9 mouse cellular contexts compared by ENCODE assay signal in genomic region chr15:78720094-78720493, GRCm38 (mm10). TPM values are rescaled to one million over a fixed set of nuclear protein-coding genes. Genes with fewer than 3 reads are reported as not detected.
DNase-seq lines count a peak whose midpoint lies in the region; ATAC-seq lines count a peak whose summit lies in the region.
"Had no signal": no experiment of that assay in that cellular context is flagged by ENCODE, and none has a peak within 500 bp of the region (broad histone marks: within the 10 kb centered on the region; RNA-seq: fewer than 3 reads in every experiment).

No protein-coding gene starts in this region.

- H3K27ac ChIP-seq in kidney, embryonic 14.5 days (ENCODE audit: low read depth, low read length), result no peak overlapping the region
- H3K27ac ChIP-seq in embryonic facial prominence, embryonic 11.5 days (replicated peaks; ENCODE audit: low read depth, low read length), result no peak overlapping the region
- H3K27ac ChIP-seq in limb, embryonic 11.5 days (replicated peaks; ENCODE audit: low read depth, low read length), result no peak overlapping the region
- H3K27ac ChIP-seq: lung, embryonic 15.5 days had no signal

- no peak overlapping the region for H3K4me2 ChIP-seq in kidney, embryonic 14.5 days (replicated peaks; ENCODE audit: low read depth, low read length)
- no peak overlapping the region for H3K4me2 ChIP-seq in embryonic facial prominence, embryonic 11.5 days (ENCODE audit: low read depth, low read length)
- H3K4me2 ChIP-seq in limb, embryonic 11.5 days (ENCODE audit: low read depth, severe bottlenecking), result no peak overlapping the region
- H3K4me2 ChIP-seq: lung, embryonic 15.5 days had no signal

- H3K9me3 ChIP-seq in kidney, embryonic 14.5 days (ENCODE audit: control insufficient read depth, low read length), result no peaks in the 10 kb centered on the region
- H3K9me3 ChIP-seq in embryonic facial prominence, embryonic 11.5 days (replicated peaks; ENCODE audit: control insufficient read depth, low read length), result no peaks in the 10 kb centered on the region
- H3K9me3 ChIP-seq in limb, embryonic 11.5 days (ENCODE audit: control insufficient read depth, low read length), result no peaks in the 10 kb centered on the region
- H3K9me3 ChIP-seq: lung, embryonic 15.5 days had no signal

- ATAC-seq in kidney, embryonic 14.5 days (ENCODE audit: low FRiP score, low TSS enrichment), result no peak
- no peak for ATAC-seq in embryonic facial prominence, embryonic 11.5 days (replicated peaks; ENCODE audit: insufficient number of reproducible peaks, low FRiP score, low TSS enrichment, low read depth)
- ATAC-seq in limb, embryonic 11.5 days (ENCODE audit: insufficient number of reproducible peaks, low FRiP score, low TSS enrichment, low read depth), result no peak

- H3K4me3 ChIP-seq in kidney, embryonic 14.5 days (ENCODE audit: low read length), result no peak overlapping the region
- no peak overlapping the region for H3K4me3 ChIP-seq in embryonic facial prominence, embryonic 11.5 days (ENCODE audit: low read depth, low read length)
- H3K4me3 ChIP-seq in limb, embryonic 11.5 days (ENCODE audit: low read depth, low read length), result no peak overlapping the region
- H3K4me3 ChIP-seq: lung, embryonic 15.5 days had no signal

- no peaks in the 10 kb centered on the region for H3K36me3 ChIP-seq in kidney, embryonic 14.5 days (ENCODE audit: control insufficient read depth, insufficient read depth, low read length)
- H3K36me3 ChIP-seq in embryonic facial prominence, embryonic 11.5 days (replicated peaks; ENCODE audit: control insufficient read depth, insufficient read depth, low read depth, low read length), result no peaks in the 10 kb centered on the region
- no peaks in the 10 kb centered on the region for H3K36me3 ChIP-seq in limb, embryonic 11.5 days (ENCODE audit: control insufficient read depth, insufficient read depth, low read length)
- H3K36me3 ChIP-seq: lung, embryonic 15.5 days had no signal

- DNase-seq in kidney, adult 11 months, result peak; percentile 15
- peak; percentile 78 for DNase-seq in adrenal gland, postnatal 14 days
- DNase-seq in embryonic facial prominence, embryonic 11.5 days (ENCODE audit: low spot score), result peak; percentile 88
- DNase-seq in heart, postnatal 14 days, result peak; percentile 64 to 82
- peak; percentile 83 for DNase-seq in limb, embryonic 11.5 days (ENCODE audit: low spot score)
- peak; percentile 82 for DNase-seq in naive thymus-derived CD4-positive, alpha-beta T cell, adult 2 months (ENCODE audit: low read depth)
- DNase-seq in testis, postnatal 14 days (ENCODE audit: low spot score), result peak; percentile 71

- peaks cover 46% of the 10 kb centered on the region for H3K27me3 ChIP-seq in kidney, embryonic 14.5 days (ENCODE audit: control insufficient read depth, insufficient read depth, low read length)
- peaks cover 45% of the 10 kb centered on the region for H3K27me3 ChIP-seq in embryonic facial prominence, embryonic 11.5 days (ENCODE audit: control insufficient read depth, insufficient read depth, low read length)
- peaks cover 56% of the 10 kb centered on the region for H3K27me3 ChIP-seq in limb, embryonic 11.5 days (ENCODE audit: control insufficient read depth, insufficient read depth, low read length)

- intact Hi-C loops in heart, postnatal 14 days (cut with DNase I), result loop anchor here (1.0 to 2.0 kb wide), 2 partner anchors 41 to 97 kb away; no protein-coding TSS in a partner anchor

- WGBS in kidney, embryonic 14.5 days, result 4% methylated on average over 16 of the region's 16 CpGs
- 2% methylated on average over 16 of the region's 16 CpGs for WGBS in embryonic facial prominence, embryonic 11.5 days
- WGBS in limb, embryonic 11.5 days, result 3% methylated on average over 16 of the region's 16 CpGs

- peaks cover 13% of the 10 kb centered on the region; the same call in 1 of the 2 replicates for H3K4me1 ChIP-seq in kidney, embryonic 14.5 days (ENCODE audit: control insufficient read depth, insufficient read depth, low read length)
- peaks cover 2% of the 10 kb centered on the region; the same call in 1 of the 2 replicates for H3K4me1 ChIP-seq in embryonic facial prominence, embryonic 11.5 days (ENCODE audit: control insufficient read depth, insufficient read depth, low read length)
- peaks cover 10% of the 10 kb centered on the region; the same call in 1 of the 2 replicates for H3K4me1 ChIP-seq in limb, embryonic 11.5 days (ENCODE audit: control insufficient read depth, insufficient read depth, low read length)

- no peak overlapping the region for H3K9ac ChIP-seq in kidney, embryonic 14.5 days (ENCODE audit: low read depth, low read length)
- no peak overlapping the region for H3K9ac ChIP-seq in embryonic facial prominence, embryonic 11.5 days (replicated peaks; ENCODE audit: low read length)
- no peak overlapping the region; the same call in 1 of the 2 replicates for H3K9ac ChIP-seq in limb, embryonic 11.5 days (ENCODE audit: low read length)
- H3K9ac ChIP-seq: lung, embryonic 15.5 days had no signal

RNA-seq across cellular contexts. Expression of gene Elfn2, which starts 1.5 kb away (rescaled TPM):
- polyA plus RNA-seq in kidney, embryonic 14.5 days (2014; fragmentation: Nextera tagmentation; extraction: Ambion mirVana), result 0.03 TPM in 2 replicates
- total RNA-seq in adrenal gland, postnatal 14 days (2021), result 4.4 and 5.6 TPM in 2 replicates
- polyA plus RNA-seq in embryonic facial prominence, embryonic 11.5 days (2014; fragmentation: Nextera tagmentation; extraction: Ambion mirVana), result 0.28 TPM in 1 of 2 replicates, not detected in the other
- total RNA-seq in heart, postnatal 14 days (2021), result 1 to 10 TPM; 3.5 to 4.2 TPM
- polyA plus RNA-seq in limb, embryonic 11.5 days (2014; fragmentation: Nextera tagmentation; extraction: Ambion mirVana), result not detected in 2 replicates

RNA-seq across cellular contexts. Expression of gene Mfng, which starts 53.2 kb away (rescaled TPM):
- 12.4 and 15.4 TPM in 2 replicates for polyA plus RNA-seq in kidney, embryonic 14.5 days (2014; fragmentation: Nextera tagmentation; extraction: Ambion mirVana)
- total RNA-seq in adrenal gland, postnatal 14 days (2021), result 13.1 and 19.8 TPM in 2 replicates
- 15.9 and 19.1 TPM in 2 replicates for polyA plus RNA-seq in embryonic facial prominence, embryonic 11.5 days (2014; fragmentation: Nextera tagmentation; extraction: Ambion mirVana)
- 10 to 100 TPM; 14.0 to 14.6 TPM for total RNA-seq in heart, postnatal 14 days (2021)
- polyA plus RNA-seq in limb, embryonic 11.5 days (2014; fragmentation: Nextera tagmentation; extraction: Ambion mirVana), result 5.3 and 7.5 TPM in 2 replicates

Comparison
In these comparisons a context has a peak if more than half of its experiments do, and no peak if none do; other contexts are left out.
1. DNase-seq: peak in every context shown above with its lines; median percentile 88 in embryonic facial prominence, embryonic 11.5 days; 83 in limb, embryonic 11.5 days; 82 in naive thymus-derived CD4-positive, alpha-beta T cell, adult 2 months; 78 in adrenal gland, postnatal 14 days; 73 in heart, postnatal 14 days; 71 in testis, postnatal 14 days; 15 in kidney, adult 11 months.